In genomic region chr12:116640871-116641270, GRCm38 (mm10) we compare ENCODE assay signal across 20 mouse cellular contexts.
A peak's percentile ranks its signal among the peaks of the same experiment; 100 is the strongest.
DNase-seq lines count a peak whose midpoint lies in the region; ATAC-seq and TF ChIP-seq lines count a peak whose summit lies in the region.
"Had no signal": no experiment of that assay in that cellular context is flagged by ENCODE, and none has a peak within 500 bp of the region (broad histone marks: within the 10 kb centered on the region; RNA-seq: fewer than 3 reads in every experiment).

No protein-coding gene starts in this region.

- H3K27me3 ChIP-seq in forebrain, embryonic 13.5 days: peaks cover 2% of the 10 kb centered on the region; the same call in 1 of the 2 replicates
- no peaks in the 10 kb centered on the region for H3K27me3 ChIP-seq in forebrain, embryonic 11.5 days (ENCODE audit: control insufficient read depth, insufficient read depth, low read length)
- H3K27me3 ChIP-seq in hindbrain, embryonic 15.5 days: no peaks in the 10 kb centered on the region
- H3K27me3 ChIP-seq in hindbrain, postnatal 0 days (ENCODE audit: insufficient read depth, low read length): no peaks in the 10 kb centered on the region
- H3K27me3 ChIP-seq in neural tube, embryonic 15.5 days (replicated peaks): no peaks in the 10 kb centered on the region
- H3K27me3 ChIP-seq: embryonic facial prominence, embryonic 12.5 days; forebrain, embryonic 12.5 days; hindbrain, embryonic 12.5 days had no signal

- peaks cover 14% of the 10 kb centered on the region for H3K4me1 ChIP-seq in forebrain, embryonic 13.5 days
- peaks cover 3% of the 10 kb centered on the region; the same call in 1 of the 2 replicates for H3K4me1 ChIP-seq in forebrain, embryonic 11.5 days (replicated peaks; ENCODE audit: control insufficient read depth, insufficient read depth, low read length)
- peaks cover 25% of the 10 kb centered on the region for H3K4me1 ChIP-seq in hindbrain, embryonic 15.5 days (replicated peaks)
- H3K4me1 ChIP-seq in hindbrain, postnatal 0 days (ENCODE audit: insufficient read depth, low read length): peaks cover 9% of the 10 kb centered on the region; the same call in 1 of the 2 replicates
- H3K4me1 ChIP-seq in neural tube, embryonic 15.5 days: peaks cover 27% of the 10 kb centered on the region
- H3K4me1 ChIP-seq: embryonic facial prominence, embryonic 12.5 days; heart, embryonic 13.5 days had no signal

- peak overlapping the region; percentile 51 for H3K27ac ChIP-seq in forebrain, embryonic 13.5 days
- H3K27ac ChIP-seq in forebrain, embryonic 11.5 days (ENCODE audit: low read depth, low read length): no peak overlapping the region
- peak overlapping the region; percentile 83 for H3K27ac ChIP-seq in hindbrain, embryonic 15.5 days (replicated peaks)
- no peak overlapping the region for H3K27ac ChIP-seq in hindbrain, postnatal 0 days
- H3K27ac ChIP-seq in neural tube, embryonic 15.5 days (replicated peaks): peak overlapping the region; percentile 78; the same call in 1 of the 2 replicates
- H3K27ac ChIP-seq: embryonic facial prominence, embryonic 12.5 days; heart, embryonic 13.5 days had no signal

- ATAC-seq in forebrain, embryonic 13.5 days: no peak
- no peak for ATAC-seq in forebrain, embryonic 11.5 days (replicated peaks; ENCODE audit: low FRiP score)
- no peak for ATAC-seq in hindbrain, embryonic 15.5 days (ENCODE audit: low FRiP score, low read depth)
- no peak for ATAC-seq in hindbrain, postnatal 0 days
- no peak for ATAC-seq in neural tube, embryonic 15.5 days (ENCODE audit: low FRiP score)

- WGBS in forebrain, embryonic 13.5 days: 22% methylated on average over 4 of the region's 4 CpGs
- 20% methylated on average over 4 of the region's 4 CpGs for WGBS in forebrain, embryonic 11.5 days
- WGBS in hindbrain, embryonic 15.5 days: 25% methylated on average over 4 of the region's 4 CpGs
- 23% methylated on average over 4 of the region's 4 CpGs for WGBS in hindbrain, postnatal 0 days
- 31% methylated on average over 4 of the region's 4 CpGs for WGBS in neural tube, embryonic 15.5 days

- DNase-seq in forebrain, embryonic 11.5 days (ENCODE audit: low spot score): no peak
- no peak for DNase-seq in hindbrain, postnatal 0 days (ENCODE audit: low spot score)
- no peak for DNase-seq in neural tube, embryonic 10.5 days (ENCODE audit: extremely low spot score, low spot score)
- DNase-seq in ovary, postnatal 10 days (ENCODE audit: low spot score): no peak
- DNase-seq: adrenal gland, postnatal 10 days; B cell, adult 2 months; cerebellum, adult 11-12 months; cerebellum, adult 9-10 months; cerebellum, postnatal 25 days; forebrain, postnatal 0 days; gastrocnemius, postnatal 14 days; heart, postnatal 36 days; kidney, adult 11 months had no signal

- H3K4me3 ChIP-seq in forebrain, embryonic 13.5 days: no peak overlapping the region
- no peak overlapping the region for H3K4me3 ChIP-seq in forebrain, embryonic 11.5 days (ENCODE audit: low read depth, low read length)
- H3K4me3 ChIP-seq in hindbrain, embryonic 15.5 days: no peak overlapping the region
- no peak overlapping the region for H3K4me3 ChIP-seq in hindbrain, postnatal 0 days (ENCODE audit: low read length)
- H3K4me3 ChIP-seq in neural tube, embryonic 15.5 days (replicated peaks): no peak overlapping the region
- H3K4me3 ChIP-seq: embryonic facial prominence, embryonic 12.5 days; forebrain, embryonic 12.5 days; heart, embryonic 13.5 days; hindbrain, embryonic 12.5 days had no signal

- no peaks in the 10 kb centered on the region for H3K36me3 ChIP-seq in forebrain, embryonic 13.5 days (ENCODE audit: poor library complexity, severe bottlenecking)
- H3K36me3 ChIP-seq in forebrain, embryonic 11.5 days (ENCODE audit: control insufficient read depth, insufficient read depth, low read length): no peaks in the 10 kb centered on the region
- no peaks in the 10 kb centered on the region for H3K36me3 ChIP-seq in hindbrain, embryonic 15.5 days
- H3K36me3 ChIP-seq in hindbrain, postnatal 0 days (ENCODE audit: insufficient read depth, low read length): no peaks in the 10 kb centered on the region
- H3K36me3 ChIP-seq in neural tube, embryonic 15.5 days: no peaks in the 10 kb centered on the region
- H3K36me3 ChIP-seq: embryonic facial prominence, embryonic 12.5 days; forebrain, embryonic 12.5 days; heart, embryonic 13.5 days; hindbrain, embryonic 12.5 days had no signal

- H3K9ac ChIP-seq in forebrain, embryonic 13.5 days: no peak overlapping the region
- H3K9ac ChIP-seq in forebrain, embryonic 11.5 days (ENCODE audit: low read length): no peak overlapping the region
- H3K9ac ChIP-seq in hindbrain, embryonic 15.5 days: no peak overlapping the region
- no peak overlapping the region for H3K9ac ChIP-seq in hindbrain, postnatal 0 days (replicated peaks; ENCODE audit: low read length)
- H3K9ac ChIP-seq in neural tube, embryonic 15.5 days (replicated peaks): no peak overlapping the region
- H3K9ac ChIP-seq: embryonic facial prominence, embryonic 12.5 days; forebrain, embryonic 12.5 days; forebrain, postnatal 0 days; heart, embryonic 13.5 days; hindbrain, embryonic 12.5 days had no signal

- no peaks in the 10 kb centered on the region for H3K9me3 ChIP-seq in forebrain, embryonic 13.5 days (replicated peaks)
- H3K9me3 ChIP-seq in forebrain, embryonic 11.5 days (ENCODE audit: control insufficient read depth, low read length): no peaks in the 10 kb centered on the region
- H3K9me3 ChIP-seq in hindbrain, embryonic 15.5 days: no peaks in the 10 kb centered on the region
- no peaks in the 10 kb centered on the region for H3K9me3 ChIP-seq in hindbrain, postnatal 0 days (ENCODE audit: low read length)
- H3K9me3 ChIP-seq in neural tube, embryonic 15.5 days (replicated peaks): no peaks in the 10 kb centered on the region
- H3K9me3 ChIP-seq: embryonic facial prominence, embryonic 12.5 days; forebrain, embryonic 12.5 days; heart, embryonic 13.5 days; hindbrain, embryonic 12.5 days had no signal

- TF ChIP-seq CTCF in hindbrain, postnatal 0 days (IDR thresholded peaks at IDR 0.05; ENCODE audit: low read depth): no peak

- no peak overlapping the region for H3K4me2 ChIP-seq in forebrain, embryonic 13.5 days
- no peak overlapping the region for H3K4me2 ChIP-seq in forebrain, embryonic 11.5 days (ENCODE audit: low read depth, low read length, severe bottlenecking)
- no peak overlapping the region for H3K4me2 ChIP-seq in hindbrain, embryonic 15.5 days
- no peak overlapping the region for H3K4me2 ChIP-seq in hindbrain, postnatal 0 days (ENCODE audit: low read depth, low read length)
- no peak overlapping the region for H3K4me2 ChIP-seq in neural tube, embryonic 15.5 days
- H3K4me2 ChIP-seq: embryonic facial prominence, embryonic 12.5 days; forebrain, embryonic 12.5 days; heart, embryonic 13.5 days; hindbrain, embryonic 12.5 days had no signal

Comparison
In these comparisons a context has a peak if more than half of its experiments do, and no peak if none do; other contexts are left out.
1. H3K27ac ChIP-seq: peak in forebrain, embryonic 13.5 days (single experiment), hindbrain, embryonic 15.5 days (single experiment) and neural tube, embryonic 15.5 days (single experiment); none in forebrain, embryonic 11.5 days (single experiment) and hindbrain, postnatal 0 days (single experiment).